Mouse (Mus musculus) midbrain, embryonic 10.5 days (tissue): ENCODE measurements around the gene Rassf2. TPM values are rescaled to one million over a fixed set of nuclear protein-coding genes. Genes with fewer than 3 reads are reported as not detected.
A peak's percentile ranks its signal among the peaks of the same experiment; 100 is the strongest.

Experiments used
- DNase-seq: peaks from one replicate; pipeline ENCODE4 v3.0.0-alpha.2; 2017; ENCODE audit warnings: low spot score
- H3K27ac ChIP-seq: fragments of 300-500 bp; sonication (generic); replicated peaks from 2 replicates; pipeline ENCODE4 v1.5.1; 2016; ENCODE audit warnings: mild to moderate bottlenecking
- H3K27me3 ChIP-seq: fragments of 300-500 bp; sonication (generic); 2 replicates; pipeline ENCODE4 v1.6.1; 2016; ENCODE audit warnings: low read depth, mild to moderate bottlenecking; ENCODE audit not compliant: poor library complexity, severe bottlenecking
- H3K36me3 ChIP-seq: fragments of 300-500 bp; sonication (generic); 2 replicates; pipeline ENCODE4 v1.6.1; 2016; ENCODE audit warnings: mild to moderate bottlenecking, moderate library complexity
- H3K4me1 ChIP-seq: fragments of 300-500 bp; sonication (generic); 2 replicates; pipeline ENCODE4 v1.6.1; 2016
- H3K4me3 ChIP-seq: fragments of 300-500 bp; sonication (generic); 2 replicates; pipeline ENCODE4 v1.5.1; 2016; ENCODE audit warnings: mild to moderate bottlenecking, moderate library complexity
- H3K9me3 ChIP-seq: fragments of 300-500 bp; sonication (generic); replicated peaks from 2 replicates; pipeline ENCODE4 v1.6.1; 2016; ENCODE audit warnings: mild to moderate bottlenecking
- WGBS: fragments of 180-500 bp; shearing (Covaris S2); methylation state at CpG from one replicate; pipeline ENCODE4 v1.1.7; 2016; 5-methylcytosine and 5-hydroxymethylcytosine counted together
- polyA plus RNA-seq: library from polyadenylated mRNA; unstranded; fragments of >200 nt; fragmentation: Nextera tagmentation; extraction: Ambion mirVana; gene quantifications from 2 replicates; pipeline ENCODE4 v1.2.1, GENCODE M21; 2016

Rassf2 gene
- polyA plus RNA-seq, 1 experiment from 2014 or later, result 28.6 TPM

- no peak for DNase-seq
- Histone ChIP-seq H3K27me3 (peaks cover 37% of the 10 kb centered on the region), H3K9me3 (no peaks in the 10 kb centered on the region), H3K27ac (no peak overlapping the region), H3K4me1 (peaks cover 19% of the 10 kb centered on the region), H3K4me3 (no peak overlapping the region), H3K36me3 (no peaks in the 10 kb centered on the region)
- WGBS, result 53% methylated on average over 9 of the region's 9 CpGs
These were observed 72.3 kb downstream of the Rassf2 start for GRCm38 (mm10) chr2:131957731-131958222.

- Histone ChIP-seq H3K4me3 (no peak overlapping the region), H3K9me3 (no peaks in the 10 kb centered on the region), H3K4me1 (peaks cover 20% of the 10 kb centered on the region), H3K27me3 (peaks cover 49% of the 10 kb centered on the region), H3K36me3 (no peaks in the 10 kb centered on the region), H3K27ac (no peak overlapping the region)
- no peak for DNase-seq
- 83% methylated on average over 7 of the region's 7 CpGs for WGBS
These were observed 73.5 kb downstream of the Rassf2 start for GRCm38 (mm10) chr2:131956336-131957256.

GRCm38 (mm10) chr2:131955264-131955663 lies 74.8 kb downstream of the Rassf2 start:
- H3K4me1 ChIP-seq, result peaks cover 26% of the 10 kb centered on the region
- H3K9me3 ChIP-seq, result no peaks in the 10 kb centered on the region
- 4% methylated on average over 17 of the region's 17 CpGs for WGBS
- H3K4me3 ChIP-seq, result peak overlapping the region; percentile 46
- no peaks in the 10 kb centered on the region for H3K36me3 ChIP-seq
- peaks cover 61% of the 10 kb centered on the region for H3K27me3 ChIP-seq
- no peak overlapping the region for H3K27ac ChIP-seq
- peak; percentile 31 for DNase-seq

GRCm38 (mm10) chr2:131954835-131955234 lies 75.2 kb downstream of the Rassf2 start:
- no peaks in the 10 kb centered on the region for H3K9me3 ChIP-seq
- 63% methylated on average over 9 of the region's 9 CpGs for WGBS
- no peak for DNase-seq
- peaks cover 64% of the 10 kb centered on the region for H3K27me3 ChIP-seq
- H3K36me3 ChIP-seq, result no peaks in the 10 kb centered on the region
- peaks cover 27% of the 10 kb centered on the region for H3K4me1 ChIP-seq
- H3K27ac ChIP-seq, result no peak overlapping the region
- H3K4me3 ChIP-seq, result peak overlapping the region; percentile 46

- 91% methylated on average over 4 of the region's 4 CpGs for WGBS
- no peak for DNase-seq
- peaks cover 64% of the 10 kb centered on the region for H3K27me3 ChIP-seq
- H3K9me3 ChIP-seq, result no peaks in the 10 kb centered on the region
- H3K27ac ChIP-seq, result no peak overlapping the region
- peaks cover 27% of the 10 kb centered on the region for H3K4me1 ChIP-seq
- no peak overlapping the region for H3K4me3 ChIP-seq
- H3K36me3 ChIP-seq, result no peaks in the 10 kb centered on the region
These were observed 76.3 kb downstream of the Rassf2 start for GRCm38 (mm10) chr2:131953711-131954110.

- Histone ChIP-seq H3K27me3 (peaks cover 64% of the 10 kb centered on the region), H3K36me3 (no peaks in the 10 kb centered on the region), H3K27ac (no peak overlapping the region), H3K9me3 (no peaks in the 10 kb centered on the region), H3K4me3 (peak overlapping the region; percentile 31), H3K4me1 (peaks cover 30% of the 10 kb centered on the region)
- DNase-seq, result peak; percentile 39
- WGBS, result 18% methylated on average over 29 of the region's 29 CpGs
These were observed 77.0 kb downstream of the Rassf2 start for GRCm38 (mm10) chr2:131952961-131953538.

- no peak for DNase-seq
- Histone ChIP-seq H3K27me3 (peaks cover 64% of the 10 kb centered on the region), H3K27ac (no peak overlapping the region), H3K36me3 (no peaks in the 10 kb centered on the region), H3K9me3 (no peaks in the 10 kb centered on the region), H3K4me1 (peaks cover 31% of the 10 kb centered on the region), H3K4me3 (no peak overlapping the region)
- WGBS, result 62% methylated on average over 2 of the region's 2 CpGs
These were observed 77.6 kb downstream of the Rassf2 start for GRCm38 (mm10) chr2:131952456-131952855.

GRCm38 (mm10) chr2:131950598-131951095 lies 79.4 kb downstream of the Rassf2 start, which contains the start of gene Prnd:
Gene Prnd (plus strand): TSS chr2:131950861.
- peaks cover 52% of the 10 kb centered on the region for H3K27me3 ChIP-seq
- H3K9me3 ChIP-seq, result no peaks in the 10 kb centered on the region
- H3K27ac ChIP-seq, result no peak within 1 kb of the TSS; the same call in 1 of the 2 replicates
- 13% methylated on average over 11 of the region's 11 CpGs for WGBS
- DNase-seq, result no peak
- H3K4me3 ChIP-seq, result no peak within 1 kb of the TSS
- peaks cover 31% of the 10 kb centered on the region for H3K4me1 ChIP-seq
- H3K36me3 ChIP-seq, result no peaks in the 10 kb centered on the region

GRCm38 (mm10) chr2:131949767-131950597 lies 80.1 kb downstream of the Rassf2 start:
- peak; percentile 29 for DNase-seq
- H3K9me3 ChIP-seq, result no peaks in the 10 kb centered on the region
- no peaks in the 10 kb centered on the region for H3K36me3 ChIP-seq
- no peak overlapping the region; the same call in 1 of the 2 replicates for H3K27ac ChIP-seq
- 50% methylated on average over 9 of the region's 9 CpGs for WGBS
- peaks cover 48% of the 10 kb centered on the region for H3K27me3 ChIP-seq
- H3K4me1 ChIP-seq, result peaks cover 25% of the 10 kb centered on the region
- H3K4me3 ChIP-seq, result no peak overlapping the region

- Histone ChIP-seq H3K9me3 (no peaks in the 10 kb centered on the region), H3K36me3 (no peaks in the 10 kb centered on the region), H3K27me3 (peaks cover 39% of the 10 kb centered on the region), H3K4me3 (no peak overlapping the region), H3K4me1 (peaks cover 22% of the 10 kb centered on the region), H3K27ac (no peak overlapping the region)
- DNase-seq, result no peak
- WGBS, result 83% methylated on average over 11 of the region's 11 CpGs
These were observed 81.0 kb downstream of the Rassf2 start for GRCm38 (mm10) chr2:131948916-131949639.

GRCm38 (mm10) chr2:131948156-131948555 lies 81.9 kb downstream of the Rassf2 start:
- H3K4me1 ChIP-seq, result peaks cover 16% of the 10 kb centered on the region
- H3K27ac ChIP-seq, result no peak overlapping the region
- 80% methylated on average over 3 of the region's 3 CpGs for WGBS
- H3K4me3 ChIP-seq, result no peak overlapping the region
- no peaks in the 10 kb centered on the region for H3K9me3 ChIP-seq
- DNase-seq, result no peak
- peaks cover 30% of the 10 kb centered on the region for H3K27me3 ChIP-seq
- H3K36me3 ChIP-seq, result no peaks in the 10 kb centered on the region
